Mouse (Mus musculus) right cerebral cortex, postnatal 4 days (tissue): ENCODE results near the gene Nipsnap2.
A peak's percentile ranks its signal among the peaks of the same experiment; 100 is the strongest.
"Not testable (repeated sequence)": the region's sequence is repeated elsewhere in the genome, so short reads cannot be mapped to it uniquely, and the experiment has no call there.

Source experiments
- DNase-seq: peaks from one replicate; pipeline ENCODE4 v3.0.0-alpha.2; 2022

The Nipsnap2 gene

GRCm38 (mm10) chr5:129770443-129771355, 45.8 kb downstream of the Nipsnap2 start:
- no peak for DNase-seq

DNA sequence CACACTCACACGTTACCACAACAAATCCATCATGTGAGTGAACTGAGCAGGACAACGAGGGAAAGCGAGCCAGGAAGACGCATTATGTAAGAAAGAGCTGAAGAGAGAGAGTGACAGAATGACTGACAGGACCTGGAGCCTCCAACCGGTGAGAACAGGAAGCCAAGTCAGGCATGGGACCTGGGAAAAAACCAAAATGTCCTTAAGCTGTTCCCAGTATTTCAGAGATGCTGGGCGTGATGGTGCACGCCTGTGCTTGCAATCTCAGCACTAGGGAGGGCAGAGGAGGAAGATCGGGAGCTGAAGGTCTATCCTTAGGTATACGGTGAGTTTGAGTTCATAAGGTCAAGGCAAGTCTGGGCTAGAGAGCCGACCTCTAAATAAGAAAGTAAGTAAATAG, 47.6 kb downstream of the Nipsnap2 start:
- no peak for DNase-seq

- not testable (repeated sequence) for DNase-seq
Observed at GRCm38 (mm10) chr5:129773330-129773729, 48.5 kb downstream of the Nipsnap2 start.

GRCm38 (mm10) chr5:129774661-129775060, 49.8 kb downstream of the Nipsnap2 start:
- DNase-seq = no peak

- DNase-seq = no peak
Observed at GRCm38 (mm10) chr5:129778348-129778995, 53.6 kb downstream of the Nipsnap2 start.

DNA sequence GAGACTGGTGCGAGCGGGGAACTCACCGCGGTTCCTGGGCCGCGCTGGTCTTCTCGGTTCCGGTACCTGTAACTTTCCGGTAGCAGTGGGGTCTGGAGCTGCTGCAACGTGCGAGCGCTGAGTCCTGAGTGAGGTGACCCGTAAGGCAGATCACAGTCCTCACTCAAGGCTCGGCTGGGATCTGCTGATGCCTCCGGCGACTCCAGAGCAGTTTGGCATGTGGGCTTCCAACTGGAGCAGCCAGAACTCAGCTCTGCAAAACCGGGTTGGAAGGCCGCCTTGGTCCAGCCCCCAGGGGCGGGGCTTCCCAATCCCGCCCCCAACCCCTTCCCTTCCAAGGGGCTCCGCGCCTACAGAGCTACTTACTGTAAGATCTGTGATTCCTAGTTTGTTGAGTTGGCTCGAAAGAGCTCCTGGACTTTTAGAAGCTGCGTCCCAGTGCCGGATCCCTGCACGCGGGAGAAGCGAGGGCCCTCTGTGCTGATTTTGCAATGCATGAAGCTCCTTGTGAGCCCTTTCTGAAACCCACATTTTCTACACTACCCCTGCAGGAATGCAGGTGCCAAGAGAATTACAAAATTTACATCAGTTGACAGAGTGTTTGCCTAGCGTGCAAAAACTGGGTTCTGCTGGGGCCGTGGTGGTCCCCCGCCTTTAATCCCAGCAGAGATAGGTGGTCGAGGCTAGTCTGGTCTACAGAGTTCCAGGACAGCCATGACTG, 54.3 kb downstream of the Nipsnap2 start:
- DNase-seq = peak; percentile 79

DNA sequence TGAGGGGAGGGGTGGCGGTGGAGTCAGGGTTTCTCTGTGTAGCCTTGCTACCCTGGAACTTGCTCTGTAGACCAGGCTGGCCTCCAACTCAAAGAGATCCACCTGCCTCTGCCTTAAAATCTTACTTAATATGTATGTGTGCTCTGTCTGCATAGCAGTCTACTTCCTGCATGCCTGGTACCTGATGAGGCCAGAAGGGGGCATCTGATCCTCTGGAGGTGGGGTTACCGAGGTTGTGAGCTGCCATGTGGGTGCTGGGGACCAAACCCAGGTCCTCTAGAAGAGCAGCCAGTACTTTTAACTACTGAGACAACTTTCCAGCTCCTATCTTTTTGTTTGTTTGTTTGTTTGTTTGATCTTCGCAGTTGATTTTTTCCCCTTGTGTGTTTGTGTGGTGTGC, 55.3 kb downstream of the Nipsnap2 start:
- no peak for DNase-seq

- no peak for DNase-seq
Observed at GRCm38 (mm10) chr5:129782211-129782610, 57.3 kb downstream of the Nipsnap2 start.

- DNase-seq = no peak
Observed at GRCm38 (mm10) chr5:129785235-129785870, 60.5 kb downstream of the Nipsnap2 start.

DNA sequence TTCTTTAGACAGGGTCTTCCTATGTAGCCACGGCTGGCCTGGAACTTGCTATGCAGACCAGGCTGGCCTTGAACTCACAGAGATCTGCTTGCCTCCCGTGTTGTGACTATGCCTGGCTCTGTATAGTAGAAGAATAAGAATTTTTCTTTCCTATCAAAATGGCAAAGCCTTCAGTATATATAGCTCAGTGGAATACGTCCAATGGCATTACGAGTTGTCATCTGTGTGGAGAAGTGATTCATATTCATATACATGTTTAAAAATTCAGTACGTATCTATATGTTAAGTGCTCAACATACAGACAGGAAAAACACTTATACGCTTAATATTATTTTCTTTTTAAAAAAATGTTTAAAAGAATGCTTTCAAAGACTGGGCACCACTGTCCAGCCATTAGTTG, 61.3 kb downstream of the Nipsnap2 start:
- DNase-seq = peak; percentile 26

- DNase-seq = peak; percentile 98
Observed at GRCm38 (mm10) chr5:129786818-129787790, 62.2 kb downstream of the Nipsnap2 start, which contains the start of gene Psph. Gene Psph (minus strand): TSS chr5:129787449.

GRCm38 (mm10) chr5:129787818-129788593, 63.1 kb downstream of the Nipsnap2 start:
- DNase-seq = no peak

DNA sequence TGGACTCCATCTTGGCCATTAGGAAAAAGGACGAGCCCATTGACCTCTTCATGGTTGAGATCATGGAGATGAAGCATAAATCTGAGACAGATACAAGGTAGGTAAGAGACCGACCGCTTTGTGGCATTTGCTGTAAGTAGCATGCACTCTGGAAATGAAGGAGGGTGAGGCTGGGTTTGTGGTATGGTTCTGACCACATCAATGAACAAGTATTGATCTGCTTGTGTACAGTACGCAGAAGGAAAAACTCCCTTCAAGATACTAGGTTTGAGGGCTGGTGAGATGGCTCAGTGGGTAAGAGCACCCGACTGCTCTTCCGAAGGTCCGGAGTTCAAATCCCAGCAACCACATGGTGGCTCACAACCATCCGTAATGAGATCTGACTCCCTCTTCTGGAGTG, 65.7 kb downstream of the Nipsnap2 start:
- DNase-seq = not testable (repeated sequence)
